Mouse (Mus musculus): ENCODE measurements around the gene Pomc.

Pomc gene

DNA sequence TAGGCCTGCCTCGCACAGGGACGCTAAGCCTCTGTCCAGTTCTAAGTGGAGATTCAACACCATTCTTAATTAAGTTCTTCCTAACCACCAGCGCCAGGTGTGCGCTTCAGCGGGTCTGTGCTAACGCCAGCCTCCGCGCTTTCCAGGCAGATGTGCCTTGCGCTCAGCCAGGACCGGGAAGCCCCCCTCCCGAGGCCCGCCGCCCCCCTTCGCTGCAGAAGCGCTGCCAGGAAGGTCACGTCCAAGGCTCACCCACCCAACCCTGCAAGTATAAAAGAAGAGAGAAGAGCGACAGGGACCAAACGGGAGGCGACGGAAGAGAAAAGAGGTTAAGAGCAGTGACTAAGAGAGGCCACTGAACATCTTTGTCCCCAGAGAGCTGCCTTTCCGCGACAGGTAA lies at the start of gene Pomc:
Gene Pomc, plus strand, starts transcription at position 301 of the 400 bp plus-strand sequence.
- DNase-seq: no peak

DNA sequence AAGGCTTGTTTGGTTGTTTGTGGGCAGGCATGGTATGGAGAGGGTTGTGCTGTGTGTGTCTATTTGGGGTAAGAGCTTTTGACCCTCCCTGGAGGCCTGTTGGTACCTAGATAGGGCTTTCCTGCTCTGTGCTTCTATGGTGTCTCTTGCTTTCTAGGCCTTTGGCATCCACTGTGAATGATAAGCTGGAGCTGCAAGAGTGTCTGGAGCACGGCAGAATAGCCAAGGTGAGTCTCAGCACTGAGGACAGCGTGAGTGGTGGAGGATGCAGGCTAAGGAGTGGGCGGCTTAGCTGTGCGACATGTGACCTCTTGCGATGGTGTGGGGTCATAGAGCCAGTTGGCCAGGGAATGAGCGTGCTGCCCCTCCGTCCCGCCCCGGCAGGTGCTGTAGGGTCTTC lies 49.3 kb upstream of the Pomc start:
- no peak for DNase-seq

DNA sequence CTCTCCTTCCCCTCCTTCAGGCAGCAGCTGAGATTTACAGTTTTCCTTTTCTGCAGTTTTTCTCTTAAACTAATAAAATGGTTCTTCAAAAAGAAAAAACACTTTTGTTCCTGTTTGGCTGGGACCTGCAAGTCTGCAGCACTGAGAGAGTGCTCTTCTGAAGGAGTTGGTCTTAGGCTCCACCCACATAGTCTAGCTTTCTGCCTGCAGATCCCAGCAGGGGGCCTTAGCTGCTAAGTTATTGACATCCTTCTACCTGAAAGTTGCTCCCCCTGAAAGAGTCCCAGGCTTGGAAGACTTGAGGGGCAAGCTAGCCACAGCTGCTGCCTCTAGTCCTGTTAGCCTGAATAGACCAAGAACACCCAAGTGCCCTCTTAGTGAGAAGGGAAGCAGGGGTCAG lies 48.4 kb upstream of the Pomc start:
- no peak for DNase-seq

DNA sequence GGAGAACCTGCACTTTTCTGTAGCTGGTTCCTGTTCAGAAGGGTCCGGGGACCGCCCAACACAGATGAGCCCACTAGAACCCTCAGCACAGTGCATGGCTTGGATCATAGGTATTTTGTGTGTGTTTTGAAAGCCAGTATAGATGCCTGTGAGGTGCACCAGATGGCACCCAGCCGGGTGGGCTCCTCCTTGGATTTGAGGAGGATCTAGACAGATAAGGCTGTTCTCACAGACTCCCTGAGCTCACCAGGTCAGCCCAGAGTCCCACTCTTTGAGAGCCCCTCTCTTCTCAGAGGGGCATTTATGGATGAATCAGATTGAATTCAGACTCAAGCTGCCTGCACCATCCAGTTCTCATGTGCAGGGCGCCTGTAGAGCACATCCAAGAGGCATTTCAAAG lies 47.7 kb upstream of the Pomc start:
- DNase-seq: no peak

DNA sequence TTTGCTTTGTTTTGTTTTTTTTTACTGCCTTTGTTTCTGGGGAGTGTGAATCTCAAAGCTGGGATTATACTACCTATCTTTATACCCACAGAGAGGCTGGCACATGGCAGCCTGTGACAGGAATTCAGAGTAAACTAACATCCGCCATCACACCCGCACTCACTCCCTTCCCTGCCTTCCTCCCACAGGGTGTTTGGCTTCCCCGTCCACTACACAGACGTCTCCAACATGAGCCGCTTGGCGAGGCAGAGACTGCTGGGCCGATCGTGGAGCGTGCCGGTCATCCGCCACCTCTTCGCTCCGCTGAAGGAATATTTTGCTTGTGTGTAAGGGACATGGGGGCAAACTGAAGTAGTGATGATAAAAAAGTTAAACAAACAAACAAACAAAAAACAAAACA lies 47.3 kb upstream of the Pomc start:
- DNase-seq: no peak

DNA sequence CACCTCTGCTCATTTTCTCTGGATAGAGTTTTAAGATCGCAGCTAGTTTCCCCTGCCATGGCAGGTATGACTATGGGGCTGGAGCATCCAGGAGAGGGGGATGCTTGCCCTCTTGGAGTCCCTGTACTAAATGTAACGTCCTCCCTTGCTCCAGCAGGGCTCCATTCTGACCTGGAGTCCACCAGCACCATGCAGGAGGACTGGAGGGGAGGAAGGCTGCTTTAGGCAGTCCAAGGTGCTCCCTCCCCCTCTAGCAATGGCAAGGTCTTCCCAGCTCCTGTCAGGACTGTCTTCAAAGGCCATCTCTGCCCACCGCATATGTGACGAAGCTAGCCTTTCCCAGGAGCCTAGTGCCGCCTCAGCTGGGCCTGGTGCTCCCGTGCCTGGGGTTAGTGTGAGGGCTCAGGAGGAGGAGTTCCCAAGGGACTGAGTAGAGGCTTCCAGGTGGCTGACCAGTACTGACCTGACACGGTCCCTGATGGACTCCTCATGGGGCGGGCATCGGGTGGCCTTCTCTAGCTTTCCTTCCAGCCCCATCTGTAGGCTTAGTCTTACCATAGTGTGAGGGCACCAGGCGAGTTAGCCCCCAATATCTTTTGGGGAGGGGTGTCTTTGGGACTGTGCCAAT lies 44.2 kb upstream of the Pomc start:
- DNase-seq: no peak

DNA sequence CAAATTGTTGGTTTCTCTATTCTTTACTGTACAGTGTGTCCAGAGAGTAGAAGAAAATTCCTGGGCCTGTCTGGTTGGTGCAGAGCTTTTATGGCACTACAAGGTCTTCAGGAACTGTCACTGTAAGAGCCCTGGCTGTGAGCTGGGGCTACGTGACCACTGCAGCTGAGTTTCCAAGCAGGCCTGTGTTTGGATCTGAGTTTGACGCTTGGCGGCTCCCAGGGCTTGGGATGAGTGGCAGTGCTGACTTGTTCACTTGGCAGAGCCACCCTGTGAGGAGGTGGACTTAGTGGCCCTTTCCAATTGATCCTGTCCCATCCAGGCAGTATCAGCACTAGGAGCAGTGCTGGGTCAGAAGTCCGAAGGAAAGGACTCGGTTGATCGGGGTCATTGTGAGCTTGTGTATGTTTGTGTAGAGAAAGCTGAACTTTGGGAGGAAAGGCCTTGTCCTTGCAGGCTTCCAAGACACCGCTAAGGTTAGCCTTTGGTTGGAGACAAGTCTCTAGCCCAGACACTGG lies 42.9 kb upstream of the Pomc start:
- DNase-seq: no peak

DNA sequence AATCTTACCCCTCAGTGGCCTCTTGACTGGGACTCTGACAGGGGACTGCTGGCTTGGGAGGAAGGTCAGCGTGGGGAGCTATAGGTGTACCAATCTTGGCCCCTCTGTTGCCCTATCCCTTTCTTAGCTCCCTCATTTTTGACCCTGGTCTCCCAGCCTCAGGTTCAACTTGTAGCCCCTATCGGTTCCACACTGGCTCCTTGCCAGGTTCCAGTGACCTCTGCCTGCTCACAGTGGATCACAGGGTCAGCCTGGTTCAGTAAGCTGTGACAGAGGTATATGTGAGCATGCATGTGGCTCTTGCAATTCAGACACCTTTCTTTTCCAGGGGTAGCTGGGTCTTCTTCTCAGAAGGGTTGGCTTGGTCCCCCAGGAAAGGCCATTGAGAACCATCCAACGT lies 38.9 kb upstream of the Pomc start:
- no peak for DNase-seq

DNA sequence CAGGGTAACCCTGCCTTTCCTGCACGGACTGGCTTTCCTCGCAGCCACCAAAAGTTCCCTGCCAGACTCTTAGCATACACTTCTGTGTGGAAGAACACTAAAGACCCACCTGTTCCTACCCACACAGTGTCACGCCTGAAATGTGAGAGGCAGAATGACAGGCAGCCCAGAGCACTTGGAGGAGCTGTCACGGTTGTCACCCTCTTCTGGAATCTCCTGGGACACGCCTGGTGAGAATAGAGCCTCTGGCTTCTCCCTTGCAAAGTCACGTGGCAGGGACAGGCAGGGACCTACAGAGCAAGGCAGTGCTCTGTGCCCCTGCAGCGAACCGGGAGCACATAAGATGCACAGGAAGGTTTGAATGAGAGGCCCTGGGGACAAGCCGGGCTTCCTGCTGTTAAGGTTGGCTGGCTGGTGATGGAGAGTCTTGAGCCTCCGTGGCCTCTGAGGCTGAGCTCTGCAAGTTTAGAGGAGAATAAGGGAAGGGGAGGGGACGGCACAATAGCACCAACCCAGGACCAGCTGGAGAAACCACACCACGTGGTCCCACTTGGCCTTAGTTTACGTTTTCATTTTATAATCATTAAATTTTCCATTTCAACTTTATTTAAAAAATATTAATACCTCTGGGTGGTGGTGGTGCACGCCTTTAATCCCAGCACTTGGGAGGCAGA lies 36.9 kb upstream of the Pomc start:
- DNase-seq: no peak

DNA sequence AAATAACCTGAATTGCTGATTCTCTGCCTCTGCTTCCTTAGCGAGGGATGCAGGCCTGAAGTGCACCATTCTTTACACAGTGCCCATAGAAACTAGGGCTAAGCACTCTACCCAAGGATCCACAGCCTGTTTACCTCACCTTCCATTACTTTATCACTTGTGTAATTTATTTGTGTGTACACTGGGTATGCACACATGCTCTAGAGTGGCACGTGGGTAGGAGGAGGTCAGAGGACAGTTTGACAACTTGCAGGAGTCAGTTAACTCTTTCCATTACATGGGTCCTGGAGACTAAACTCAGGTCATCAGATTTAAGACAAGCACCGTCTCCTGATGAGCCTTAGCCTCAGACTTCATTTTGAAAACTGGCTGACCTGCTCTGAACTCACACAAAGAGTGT lies 36.2 kb upstream of the Pomc start:
- DNase-seq: no peak

DNA sequence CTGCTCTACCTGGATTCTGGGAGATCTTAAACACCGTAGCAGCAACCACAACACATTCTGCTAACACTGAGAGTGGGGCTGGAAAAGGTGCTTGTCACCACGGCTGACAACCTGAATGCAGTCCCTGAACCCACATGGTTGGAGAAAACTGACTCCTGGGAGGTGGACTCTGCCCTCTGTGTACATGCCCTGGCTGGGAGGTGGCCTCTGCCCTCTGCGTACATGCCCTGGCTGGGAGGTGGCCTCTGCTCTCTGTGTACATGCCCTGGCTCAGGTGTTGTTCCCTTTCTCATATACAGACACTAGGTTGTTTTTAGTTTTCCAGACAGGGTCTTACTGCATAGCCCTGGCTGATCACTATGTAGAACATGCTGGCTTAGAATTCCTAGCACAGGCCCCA lies 35.3 kb upstream of the Pomc start:
- no peak for DNase-seq

DNA sequence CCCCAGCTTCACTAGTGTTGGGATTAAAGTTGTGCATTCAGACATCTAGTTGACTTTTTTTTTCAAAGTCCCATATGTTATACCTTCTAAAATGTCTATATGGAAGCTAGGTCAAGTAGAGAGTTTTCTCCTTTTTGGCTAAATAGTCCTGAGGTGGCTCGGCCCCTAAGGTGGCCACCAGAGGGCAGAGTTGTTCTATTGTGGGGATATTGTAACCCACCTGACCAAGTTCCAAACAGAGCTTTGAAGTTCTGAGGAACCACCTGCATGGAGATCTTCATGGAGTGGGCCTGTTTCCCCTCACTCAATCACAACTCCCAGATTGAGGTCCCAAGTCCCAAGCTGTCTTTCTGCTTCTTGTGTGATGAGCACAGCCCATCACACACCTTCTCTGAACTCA lies 28.6 kb upstream of the Pomc start:
- peak; percentile 58 for DNase-seq

DNA sequence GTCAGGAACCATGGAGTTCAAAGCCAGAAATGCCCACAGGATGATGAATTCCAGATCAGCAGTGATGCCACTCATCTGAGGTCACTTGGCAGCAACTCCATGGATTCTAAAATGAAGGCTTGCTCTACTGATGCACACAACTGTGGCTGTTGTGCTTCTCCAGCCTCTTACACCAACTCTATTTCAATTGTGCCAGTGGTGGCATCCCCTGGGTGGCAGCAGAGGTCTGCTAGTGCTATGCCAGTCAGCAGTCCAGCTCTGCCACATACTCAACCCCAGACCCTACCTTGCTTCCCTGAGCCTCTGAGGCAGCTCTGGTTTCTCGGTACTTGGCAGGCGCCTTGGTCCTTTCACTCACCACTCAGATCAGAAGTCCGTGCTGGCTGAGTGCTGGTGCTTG lies 25.9 kb upstream of the Pomc start:
- DNase-seq: peak; percentile 74

DNA sequence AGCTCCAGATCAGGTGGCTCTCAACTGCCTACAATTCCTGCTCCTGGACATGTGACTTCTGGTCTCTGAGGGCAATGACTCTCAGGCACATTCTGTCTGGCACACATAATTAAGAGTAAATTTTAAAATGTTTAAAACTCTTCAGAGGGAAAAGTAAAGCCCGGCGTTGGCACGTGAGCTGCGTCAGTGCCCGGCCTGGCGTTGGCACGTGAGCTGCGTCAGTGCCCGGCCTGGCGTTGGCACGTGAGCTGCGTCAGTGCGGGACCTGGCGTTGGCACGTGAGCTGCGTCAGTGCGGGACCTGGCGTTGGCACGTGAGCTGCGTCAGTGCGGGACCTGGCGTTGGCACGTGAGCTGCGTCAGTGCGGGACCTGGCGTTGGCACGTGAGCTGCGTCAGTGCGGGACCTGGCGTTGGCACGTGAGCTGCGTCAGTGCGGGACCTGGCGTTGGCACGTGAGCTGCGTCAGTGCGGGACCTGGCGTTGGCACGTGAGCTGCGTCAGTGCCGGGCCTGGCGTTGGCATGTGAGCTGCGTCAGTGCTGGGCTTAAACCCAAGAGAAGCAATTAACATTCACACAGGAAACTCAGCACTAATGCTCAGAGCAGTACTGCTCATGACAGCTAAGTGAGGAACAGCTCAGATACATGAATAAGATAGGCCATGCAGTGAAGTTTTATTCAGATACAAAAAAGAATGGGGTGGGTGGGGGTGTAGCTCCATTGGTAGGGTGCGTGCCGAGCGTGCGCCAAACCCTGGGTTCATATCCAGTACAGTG lies 24.5 kb upstream of the Pomc start:
- peak; percentile 79 for DNase-seq

DNA sequence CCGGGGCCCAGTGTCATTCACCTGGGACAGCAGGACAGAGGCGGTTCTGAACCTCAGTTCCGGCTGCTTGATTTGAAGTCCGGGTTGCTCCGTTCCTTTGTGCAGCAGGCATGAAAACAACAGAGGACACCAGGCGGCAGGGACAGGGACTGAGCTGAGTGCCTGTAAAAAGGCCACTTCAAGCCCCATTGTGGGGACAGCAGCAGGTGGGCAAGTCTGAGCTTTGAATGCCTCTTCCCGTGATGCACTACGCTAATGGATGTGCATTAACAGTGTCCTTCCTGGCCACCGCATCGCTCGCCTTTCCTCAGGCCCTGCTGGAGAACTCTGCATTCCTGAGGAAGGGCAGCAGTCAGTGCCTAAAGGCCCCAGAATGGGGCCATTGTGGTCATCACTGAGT lies 12.7 kb upstream of the Pomc start:
- DNase-seq: no peak

DNA sequence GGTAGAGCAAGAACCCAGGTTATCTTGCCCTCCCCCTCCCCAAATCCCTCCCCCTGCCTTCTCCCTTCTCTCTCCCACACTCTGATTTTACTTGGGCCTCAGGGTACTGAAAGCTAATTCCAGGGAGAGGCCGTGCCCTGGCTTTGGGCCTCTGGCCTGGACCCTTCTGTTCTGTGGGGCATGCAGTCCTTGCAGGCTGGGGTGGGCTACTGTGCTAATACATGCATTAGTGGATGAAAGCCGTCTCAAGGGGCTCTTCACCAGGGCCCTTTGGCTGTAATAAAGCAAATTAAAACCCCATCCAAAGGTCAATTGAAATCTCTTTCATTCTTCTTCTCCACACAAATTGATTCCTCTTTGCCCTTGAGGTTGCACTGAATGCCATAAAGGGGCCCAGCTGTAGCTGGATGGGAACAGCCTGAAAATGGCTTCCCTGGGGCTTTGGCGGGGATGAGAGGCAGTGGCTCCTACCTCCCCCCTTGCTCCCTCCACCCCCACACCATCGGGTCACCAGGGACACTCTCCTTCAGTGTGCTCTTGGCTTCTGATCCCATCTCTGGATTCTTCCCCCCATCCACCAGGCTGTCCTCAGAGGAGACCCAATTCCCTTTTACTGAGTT lies 10.2 kb upstream of the Pomc start:
- no peak for DNase-seq

DNA sequence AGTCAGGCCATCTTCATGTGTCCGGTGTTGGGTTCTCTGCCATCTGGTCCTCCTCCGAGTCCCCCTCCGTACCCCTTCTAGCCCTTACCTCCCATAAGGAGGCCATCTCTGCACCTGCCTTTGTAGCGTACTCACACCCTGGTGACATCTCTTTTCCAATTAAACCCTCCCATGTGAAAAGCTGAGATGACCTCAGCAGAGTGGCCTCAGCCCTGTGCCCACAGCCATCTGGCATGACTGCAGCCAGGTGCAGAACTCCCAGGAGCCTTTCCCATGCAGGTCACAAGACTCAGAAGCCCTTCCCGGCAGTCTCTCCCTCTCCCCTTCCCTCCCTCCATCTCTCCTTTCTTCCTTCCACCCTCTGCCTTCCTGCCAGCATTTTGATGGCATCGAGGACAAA lies 7.2 kb upstream of the Pomc start:
- no peak for DNase-seq

DNA sequence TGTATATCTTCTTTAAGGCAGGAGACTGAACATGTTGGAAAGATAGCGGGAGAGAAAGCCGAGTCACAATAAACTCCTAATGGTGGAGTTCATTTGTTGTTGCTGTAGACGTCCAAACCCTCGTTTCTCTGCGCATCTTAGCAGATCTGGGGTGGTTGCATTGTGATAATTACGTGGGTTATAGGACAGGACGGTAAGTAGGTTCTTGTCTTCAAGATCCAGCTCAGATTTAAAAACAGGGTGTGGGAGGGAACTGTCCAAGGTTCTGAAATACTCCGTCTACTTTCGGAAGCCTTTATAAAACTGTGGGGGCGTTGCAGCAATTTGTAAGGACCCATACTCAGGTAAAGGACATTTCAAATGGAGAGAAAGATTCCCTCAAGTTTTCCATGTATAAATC lies 620 bp downstream of the Pomc start:
- DNase-seq: no peak

DNA sequence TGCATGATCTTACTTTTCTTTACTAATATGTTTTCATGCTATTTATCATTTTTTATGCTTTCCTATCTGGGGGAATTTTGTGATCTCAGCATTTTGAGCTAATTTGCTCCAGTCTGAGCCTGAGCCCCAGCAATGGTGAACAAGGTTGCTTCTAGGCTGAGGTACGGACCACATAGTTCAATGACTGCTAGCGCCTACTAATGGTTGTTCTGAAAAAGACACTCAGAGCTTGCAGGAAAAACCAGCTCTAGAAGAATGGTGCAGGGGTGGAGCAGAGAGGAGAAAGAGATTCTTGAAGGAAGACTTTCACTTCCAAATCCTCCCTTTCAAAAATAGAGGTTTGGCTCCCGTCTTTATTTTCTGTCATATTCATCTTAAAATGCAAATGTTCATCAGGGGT lies 1.6 kb downstream of the Pomc start:
- DNase-seq: no peak

DNA sequence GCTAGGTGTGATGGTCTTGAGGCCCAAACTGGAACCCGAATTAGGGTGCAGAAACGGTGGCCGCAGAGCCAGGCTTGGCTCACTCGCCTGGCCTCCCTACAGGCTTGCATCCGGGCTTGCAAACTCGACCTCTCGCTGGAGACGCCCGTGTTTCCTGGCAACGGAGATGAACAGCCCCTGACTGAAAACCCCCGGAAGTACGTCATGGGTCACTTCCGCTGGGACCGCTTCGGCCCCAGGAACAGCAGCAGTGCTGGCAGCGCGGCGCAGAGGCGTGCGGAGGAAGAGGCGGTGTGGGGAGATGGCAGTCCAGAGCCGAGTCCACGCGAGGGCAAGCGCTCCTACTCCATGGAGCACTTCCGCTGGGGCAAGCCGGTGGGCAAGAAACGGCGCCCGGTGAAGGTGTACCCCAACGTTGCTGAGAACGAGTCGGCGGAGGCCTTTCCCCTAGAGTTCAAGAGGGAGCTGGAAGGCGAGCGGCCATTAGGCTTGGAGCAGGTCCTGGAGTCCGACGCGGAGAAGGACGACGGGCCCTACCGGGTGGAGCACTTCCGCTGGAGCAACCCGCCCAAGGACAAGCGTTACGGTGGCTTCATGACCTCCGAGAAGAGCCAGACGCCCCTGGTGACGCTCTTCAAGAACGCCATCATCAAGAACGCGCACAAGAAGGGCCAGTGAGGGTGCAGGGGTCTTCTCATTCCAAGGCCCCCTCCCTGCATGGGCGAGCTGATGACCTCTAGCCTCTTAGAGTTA lies 5.2 kb downstream of the Pomc start:
- peak; percentile 91 for DNase-seq

DNA sequence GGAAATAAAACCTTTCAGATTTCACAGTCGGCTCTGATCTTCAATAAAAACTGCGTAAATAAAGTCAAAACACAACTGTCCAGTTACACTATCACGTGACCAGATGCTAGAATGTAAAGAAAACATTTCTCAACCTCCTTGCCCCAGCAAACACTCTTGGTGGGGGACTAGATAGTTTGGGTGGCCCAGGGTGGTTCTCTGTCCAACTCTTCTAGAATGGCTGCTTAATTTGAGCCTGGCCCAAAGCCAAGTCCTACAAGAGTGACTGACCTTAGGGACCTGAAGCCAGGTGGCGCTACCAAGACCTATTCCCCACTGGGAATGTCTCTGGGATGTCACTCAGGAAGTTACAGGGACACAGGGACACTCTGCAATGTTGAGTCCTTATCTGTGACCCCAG lies 5.8 kb downstream of the Pomc start:
- DNase-seq: no peak

DNA sequence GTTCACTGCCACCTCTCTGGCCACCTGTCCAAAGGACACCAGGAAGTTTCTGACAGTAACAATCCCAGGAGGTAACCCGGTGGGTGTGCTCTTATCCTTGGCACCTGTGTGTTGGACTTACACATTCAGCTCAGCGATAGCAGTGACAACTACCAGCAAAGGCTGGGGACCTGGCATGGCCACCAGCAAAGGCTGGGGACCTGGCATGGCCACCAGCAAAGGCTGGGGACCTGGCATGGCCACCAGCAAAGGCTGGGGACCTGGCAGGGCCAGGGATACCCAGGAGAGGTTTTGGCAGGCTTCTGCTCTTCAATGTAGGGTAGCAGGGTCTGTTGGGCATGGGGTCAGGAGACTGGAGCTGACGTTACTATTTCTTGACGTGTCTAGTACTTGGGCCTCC lies 12.4 kb downstream of the Pomc start:
- no peak for DNase-seq

DNA sequence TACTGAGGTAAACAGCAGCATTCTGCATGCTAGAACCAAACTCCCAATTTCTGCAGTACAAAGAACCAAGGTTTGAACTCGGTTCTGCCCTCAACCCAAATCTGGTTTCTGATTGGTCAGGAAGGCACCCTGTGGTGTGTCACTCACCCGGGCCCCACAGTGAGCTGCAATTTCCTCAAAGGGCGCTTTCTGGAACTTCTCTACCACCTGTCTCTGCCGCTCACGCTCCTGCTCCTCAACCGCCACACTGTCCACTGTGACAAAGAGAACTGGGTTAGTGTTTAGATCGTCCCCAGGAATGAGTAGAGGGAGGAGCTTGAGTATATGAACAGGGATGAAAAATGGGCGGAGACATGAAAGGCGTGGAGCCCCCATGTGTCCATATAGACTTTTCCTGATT lies 13.6 kb downstream of the Pomc start:
- DNase-seq: no peak
